Mouse (Mus musculus) spleen, adult 18-20 months (tissue): ENCODE measurements around the gene Gck.
A peak's percentile ranks its signal among the peaks of the same experiment; 100 is the strongest.

Source experiments
- DNase-seq, 2 experiments: peaks; one replicate each; pipeline ENCODE4 v3.0.0; 2022; ENCODE audit warnings: mixed read lengths in 2 of 2

Gck gene

GRCm38 (mm10) chr11:5949586-5950352 is at the start of gene Gck:
Gene Gck (minus strand): TSS chr11:5950081.
- DNase-seq = no peak

GRCm38 (mm10) chr11:5998472-5998871 is 48.6 kb upstream of the Gck start:
- no peak for DNase-seq

GRCm38 (mm10) chr11:5995989-5996388 is 46.1 kb upstream of the Gck start:
- DNase-seq = peak; percentile 66 to 85

- no peak for DNase-seq
Observed at GRCm38 (mm10) chr11:5994880-5995279, 45.0 kb upstream of the Gck start.

- no peak for DNase-seq
Observed at GRCm38 (mm10) chr11:5994212-5994611, 44.3 kb upstream of the Gck start.

- peak; percentile 23 to 56 for DNase-seq
Observed at GRCm38 (mm10) chr11:5990910-5991309, 41.0 kb upstream of the Gck start.

GRCm38 (mm10) chr11:5989954-5990593 is 40.2 kb upstream of the Gck start:
- no peak for DNase-seq

- DNase-seq = no peak
Observed at GRCm38 (mm10) chr11:5988126-5988525, 38.2 kb upstream of the Gck start.

GRCm38 (mm10) chr11:5983629-5984028 is 33.7 kb upstream of the Gck start:
- no peak for DNase-seq

- DNase-seq = no peak
Observed at GRCm38 (mm10) chr11:5981323-5981722, 31.4 kb upstream of the Gck start.

- DNase-seq = no peak
Observed at GRCm38 (mm10) chr11:5980561-5980960, 30.7 kb upstream of the Gck start.

- DNase-seq = no peak
Observed at GRCm38 (mm10) chr11:5980108-5980507, 30.2 kb upstream of the Gck start.

- no peak for DNase-seq
Observed at GRCm38 (mm10) chr11:5979088-5979487, 29.2 kb upstream of the Gck start.

GRCm38 (mm10) chr11:5976106-5976505 is 26.2 kb upstream of the Gck start:
- no peak for DNase-seq

- no peak for DNase-seq
Observed at GRCm38 (mm10) chr11:5975068-5975467, 25.2 kb upstream of the Gck start.

GRCm38 (mm10) chr11:5974053-5974452 is 24.2 kb upstream of the Gck start:
- DNase-seq = no peak

- no peak for DNase-seq
Observed at GRCm38 (mm10) chr11:5973151-5973550, 23.3 kb upstream of the Gck start.

- DNase-seq = no peak
Observed at GRCm38 (mm10) chr11:5971202-5971601, 21.3 kb upstream of the Gck start.

- no peak for DNase-seq
Observed at GRCm38 (mm10) chr11:5968223-5968622, 18.3 kb upstream of the Gck start.

- no peak for DNase-seq
Observed at GRCm38 (mm10) chr11:5966751-5967150, 16.9 kb upstream of the Gck start.

GRCm38 (mm10) chr11:5965865-5966264 is 16.0 kb upstream of the Gck start:
- no peak for DNase-seq

GRCm38 (mm10) chr11:5960051-5960450 is 10.2 kb upstream of the Gck start:
- DNase-seq = no peak

GRCm38 (mm10) chr11:5955546-5956276 is 5.8 kb upstream of the Gck start, which contains the start of gene Ykt6:
Gene Ykt6 (plus strand): TSS chr11:5955693.
- peak; percentile 93 for DNase-seq
